Mouse (Mus musculus) layer of hippocampus, adult 9-11 months (tissue): ENCODE measurements around the gene Ubr3.

Experiments used
- DNase-seq: peaks from one replicate; pipeline ENCODE4 v3.0.0; 2022

Gene Ubr3

DNA sequence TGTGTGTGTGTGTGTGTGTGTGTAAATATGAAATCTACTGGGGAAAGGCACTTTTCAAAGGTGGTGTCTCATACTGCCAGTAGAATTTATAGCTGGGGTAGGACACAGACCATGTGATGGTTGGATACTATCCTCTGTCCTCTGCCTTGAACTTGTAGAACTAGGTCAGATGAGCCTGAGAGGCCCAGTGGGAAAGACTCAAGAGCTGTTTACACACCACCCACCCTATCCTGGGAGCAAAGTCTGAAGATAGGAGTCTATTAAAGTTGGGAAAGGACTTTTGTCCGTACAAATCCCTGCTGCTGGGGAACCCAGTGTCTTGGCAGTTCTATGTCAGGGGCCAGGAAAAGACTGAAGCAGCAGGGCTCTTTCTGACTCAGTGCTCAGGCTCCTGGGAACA is 138.3 kb downstream of the Ubr3 start:
- DNase-seq, result no peak

DNA sequence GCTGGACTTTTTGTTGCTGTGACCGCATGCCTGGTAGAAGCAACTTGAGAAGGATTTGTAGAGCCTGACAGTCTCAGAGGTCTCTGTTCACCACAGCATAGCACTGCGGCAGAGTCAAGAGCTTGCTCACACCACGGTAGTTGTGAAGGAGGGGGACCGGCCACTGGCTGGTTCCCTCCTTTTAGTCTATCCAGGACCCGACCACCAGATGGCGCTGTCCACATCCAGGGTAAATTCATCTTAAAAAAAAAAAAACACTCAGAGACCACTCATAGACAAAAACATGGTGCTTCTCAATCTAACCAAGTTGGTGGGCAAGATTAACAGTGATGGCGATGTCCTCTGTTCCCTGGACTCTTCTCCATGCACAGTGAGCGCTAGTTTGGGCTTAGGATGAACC is 140.2 kb downstream of the Ubr3 start:
- no peak for DNase-seq

- DNase-seq, result no peak
These were observed 141.7 kb downstream of the Ubr3 start, which contains the start of gene Myo3b for GRCm38 (mm10) chr2:70038752-70039151. Gene Myo3b (plus strand): TSS chr2:70039126.

DNA sequence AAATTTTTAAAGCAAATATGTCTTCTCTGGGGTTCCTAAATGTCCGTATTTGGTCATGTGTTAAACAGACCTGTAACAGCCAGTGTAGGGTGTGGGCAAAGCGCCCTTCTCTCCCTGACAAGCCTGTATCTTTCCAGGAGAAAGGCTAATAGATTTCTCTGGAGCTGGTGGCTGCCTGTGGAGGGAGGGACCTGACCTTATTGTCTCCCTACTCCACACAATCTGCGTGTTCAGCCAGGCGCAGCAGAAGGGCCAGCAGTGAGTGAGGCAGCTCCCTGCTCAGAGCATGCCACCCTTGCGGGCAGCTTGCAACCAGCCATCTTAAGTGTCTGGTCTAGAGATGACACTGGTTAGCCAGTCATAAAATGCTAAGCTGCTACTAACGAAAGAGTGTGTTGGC is 147.4 kb downstream of the Ubr3 start:
- DNase-seq, result no peak

- no peak for DNase-seq
These were observed 150.8 kb downstream of the Ubr3 start for GRCm38 (mm10) chr2:70047868-70048267.

GRCm38 (mm10) chr2:70053803-70054202 is 156.8 kb downstream of the Ubr3 start:
- DNase-seq, result no peak

DNA sequence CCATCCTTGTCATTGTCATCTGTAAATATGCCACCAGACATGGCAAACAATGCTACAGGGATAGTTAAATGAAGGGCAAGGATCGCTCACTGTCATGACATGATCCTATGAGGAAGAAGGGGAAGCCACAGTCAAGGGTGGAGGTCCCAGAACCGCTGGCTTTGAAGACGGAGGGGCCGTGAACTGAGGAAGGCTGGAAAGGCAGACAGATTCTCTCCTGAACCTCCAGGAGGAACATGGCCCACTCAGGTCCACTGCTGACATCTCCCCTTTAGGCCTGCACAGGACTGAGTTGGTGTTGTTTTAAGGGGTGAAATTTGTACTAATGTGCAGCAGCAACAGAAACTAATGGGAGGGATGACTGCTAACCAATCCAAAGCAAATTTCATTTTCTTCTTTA is 161.2 kb downstream of the Ubr3 start:
- no peak for DNase-seq

DNA sequence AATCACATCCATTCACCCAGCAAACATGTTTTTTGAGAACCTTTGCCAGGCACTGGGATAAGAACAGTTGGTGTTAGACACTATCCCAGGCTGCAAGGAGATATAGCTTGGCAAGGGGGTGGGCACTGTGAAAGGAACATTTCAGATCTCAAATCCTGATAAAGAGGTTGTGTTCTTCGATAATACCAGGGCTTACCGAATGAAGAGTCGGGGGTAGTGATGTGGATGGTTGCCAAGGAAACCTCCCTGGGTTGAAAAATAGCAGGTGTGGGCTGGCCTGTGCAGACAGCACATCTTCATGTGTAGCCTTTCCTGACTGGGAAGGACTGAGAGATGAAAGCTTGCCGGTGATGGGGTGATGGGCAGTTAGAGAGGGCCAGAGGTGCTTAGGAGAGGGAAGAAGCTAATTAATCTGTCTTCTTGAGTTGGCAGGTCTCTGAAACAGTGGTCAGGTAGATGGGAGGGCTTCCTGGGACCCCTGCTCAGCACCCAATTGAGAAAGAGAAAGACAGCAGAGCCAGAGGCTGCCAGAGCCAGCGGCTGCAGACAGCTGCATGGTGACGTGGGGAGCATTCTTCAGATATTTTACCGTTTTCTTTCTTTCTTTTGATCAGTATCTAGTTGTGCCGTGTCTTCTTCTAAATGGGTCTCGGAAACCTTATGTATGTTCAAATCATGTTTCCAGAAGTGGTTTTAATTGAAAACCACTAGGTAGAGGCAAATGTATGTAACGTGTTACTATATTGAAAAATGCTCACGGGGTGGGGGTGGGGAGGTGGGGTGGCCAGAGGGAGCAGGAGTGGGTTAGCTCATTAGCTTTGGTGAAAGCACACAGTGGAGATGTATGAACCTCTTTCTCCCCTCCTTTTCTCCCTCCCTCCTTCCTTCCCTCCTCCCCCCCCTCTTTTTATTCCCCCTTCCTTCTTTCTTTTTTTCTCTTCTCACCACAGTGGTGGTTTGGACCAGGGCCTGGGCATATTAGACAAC is 163.6 kb downstream of the Ubr3 start:
- no peak for DNase-seq

GRCm38 (mm10) chr2:70065116-70065515 is 168.1 kb downstream of the Ubr3 start:
- DNase-seq, result no peak

DNA sequence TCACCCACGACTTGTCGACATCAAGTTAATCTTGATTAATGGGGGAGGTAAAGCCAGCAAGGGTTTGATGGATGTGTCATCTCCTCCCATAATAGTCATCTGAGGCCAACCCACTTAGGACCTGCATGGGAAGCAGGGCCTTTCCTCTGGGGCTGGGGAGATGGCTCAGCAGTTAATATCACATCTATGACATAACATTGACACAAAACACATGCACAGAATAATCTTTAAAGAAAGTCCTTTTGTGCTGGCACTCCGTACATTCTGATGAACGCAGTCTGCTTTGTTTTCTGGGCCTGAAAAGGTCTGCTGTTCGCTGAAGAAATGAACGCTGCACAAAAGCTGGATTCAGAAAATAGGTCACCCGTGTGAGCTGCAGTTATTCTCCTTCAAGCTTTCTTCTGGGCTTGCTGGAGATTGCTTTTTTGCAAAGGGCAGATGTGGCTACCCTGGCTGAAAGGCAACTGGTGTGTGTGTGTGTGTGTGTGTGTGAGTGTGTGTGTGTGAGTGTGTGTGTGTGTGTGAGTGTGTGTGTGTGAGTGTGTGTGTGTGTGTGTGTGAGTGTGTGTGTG is 168.8 kb downstream of the Ubr3 start:
- no peak for DNase-seq

DNA sequence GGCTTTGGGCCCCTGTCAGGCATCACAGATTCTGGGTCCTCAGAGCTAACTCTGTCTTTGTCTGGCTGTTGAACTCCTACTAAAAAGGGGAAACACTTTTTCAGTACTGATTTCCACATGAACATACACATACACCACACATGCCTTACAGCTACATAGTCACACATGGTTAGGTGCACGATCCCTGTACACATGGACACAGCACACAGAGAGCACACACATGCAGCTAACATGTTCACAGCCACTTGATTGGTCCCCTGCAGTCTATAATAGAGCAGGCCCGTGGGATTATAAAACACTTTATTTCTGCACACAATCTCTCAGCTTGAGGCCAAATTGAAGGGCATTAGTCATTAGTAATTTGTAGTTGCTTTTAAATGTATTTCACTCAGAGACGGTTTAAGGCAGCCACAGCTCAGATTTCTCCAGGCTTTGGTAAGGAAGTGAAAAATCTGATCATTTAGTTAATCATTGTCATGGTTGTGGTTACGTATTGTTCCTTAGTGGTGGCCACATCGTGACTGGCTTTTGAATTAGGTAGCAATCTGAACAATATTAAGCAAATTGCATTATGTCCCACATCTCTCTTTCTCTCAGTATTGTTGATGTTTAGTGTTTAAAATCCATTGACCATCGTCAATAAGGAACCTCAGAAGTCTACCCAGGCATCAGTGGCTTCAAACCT is 169.4 kb downstream of the Ubr3 start:
- DNase-seq, result no peak

DNA sequence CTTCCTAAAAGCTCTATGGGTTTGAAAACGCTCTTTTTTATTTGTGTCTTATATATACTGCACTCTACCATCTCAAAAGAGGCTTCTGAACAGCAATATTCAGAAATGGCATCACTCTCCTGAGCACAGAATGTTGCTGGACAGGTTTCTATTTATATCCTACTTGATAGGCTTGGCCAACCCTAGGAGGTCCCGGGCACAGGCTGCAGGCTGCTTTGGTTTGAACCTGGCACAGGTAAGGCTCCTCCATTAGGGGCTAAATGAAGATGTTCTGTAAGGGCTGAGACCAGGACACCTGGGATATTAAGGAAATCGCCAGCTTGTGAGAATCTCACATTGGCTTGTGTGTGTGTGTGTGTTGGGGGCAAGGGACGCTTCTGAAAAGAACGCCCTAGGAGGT is 172.8 kb downstream of the Ubr3 start:
- no peak for DNase-seq
